Mouse (Mus musculus) C3H10T1/2 (cell line): ENCODE results near the gene Zfp112. TPM values are rescaled to one million over a fixed set of nuclear protein-coding genes. Genes with fewer than 3 reads are reported as not detected.

Experiments
- polyA plus RNA-seq, 2 experiments: library from polyadenylated mRNA; unstranded; fragments of >200 nt; fragmentation: generic; extraction: Trizol; gene quantifications; one replicate each; pipeline ENCODE4 v1.2.1; 2012; ENCODE audit warnings: missing spikeins in 2 of 2

Gene Zfp112
- polyA plus RNA-seq = 1 to 10 TPM in 1 of 2 experiments, under 1 TPM in 1; 0.08 to 2.1 TPM

DNA sequence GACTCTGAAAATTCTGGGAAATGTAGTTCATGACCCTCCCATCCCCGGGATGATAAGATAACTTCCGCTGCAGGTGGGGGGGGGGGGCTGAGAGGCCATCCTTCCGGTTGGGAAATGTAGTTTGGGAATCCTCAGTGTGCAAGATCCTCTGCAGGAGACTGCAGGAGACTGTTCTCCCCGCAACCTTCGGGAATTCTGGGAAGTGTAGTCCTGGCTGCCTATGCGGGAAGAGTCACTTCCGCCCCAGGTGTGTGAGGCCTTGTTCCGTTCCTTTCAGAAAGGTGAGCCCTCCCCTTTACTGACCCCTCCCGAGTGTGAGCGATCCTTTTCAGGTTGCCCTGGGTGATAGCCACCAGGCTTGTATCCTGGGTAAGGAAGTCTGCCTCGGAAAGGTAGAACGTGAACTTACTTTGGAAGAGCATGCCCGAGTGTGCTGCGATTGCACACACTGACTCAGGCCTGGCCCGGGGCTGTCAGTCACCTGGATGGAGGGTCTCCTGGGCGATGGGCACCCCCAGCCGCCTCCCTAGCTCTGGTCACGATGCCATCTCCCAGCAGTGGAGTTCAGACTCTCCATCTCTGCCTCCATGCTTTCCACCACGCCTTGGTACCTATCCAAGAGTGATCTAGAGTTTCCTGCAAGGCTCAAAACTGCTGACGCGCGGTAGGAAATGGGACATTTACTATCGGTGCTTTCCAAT is at the start of gene Zfp112:
Zfp112 (plus strand) TSS at position 159 of the 701 bp plus-strand sequence.

GRCm38 (mm10) chr7:24081634-24082431 is 30.3 kb upstream of the Zfp112 start, which contains the start of gene Zfp180:
Gene Zfp180 (plus strand): TSS chr7:24081924.

DNA sequence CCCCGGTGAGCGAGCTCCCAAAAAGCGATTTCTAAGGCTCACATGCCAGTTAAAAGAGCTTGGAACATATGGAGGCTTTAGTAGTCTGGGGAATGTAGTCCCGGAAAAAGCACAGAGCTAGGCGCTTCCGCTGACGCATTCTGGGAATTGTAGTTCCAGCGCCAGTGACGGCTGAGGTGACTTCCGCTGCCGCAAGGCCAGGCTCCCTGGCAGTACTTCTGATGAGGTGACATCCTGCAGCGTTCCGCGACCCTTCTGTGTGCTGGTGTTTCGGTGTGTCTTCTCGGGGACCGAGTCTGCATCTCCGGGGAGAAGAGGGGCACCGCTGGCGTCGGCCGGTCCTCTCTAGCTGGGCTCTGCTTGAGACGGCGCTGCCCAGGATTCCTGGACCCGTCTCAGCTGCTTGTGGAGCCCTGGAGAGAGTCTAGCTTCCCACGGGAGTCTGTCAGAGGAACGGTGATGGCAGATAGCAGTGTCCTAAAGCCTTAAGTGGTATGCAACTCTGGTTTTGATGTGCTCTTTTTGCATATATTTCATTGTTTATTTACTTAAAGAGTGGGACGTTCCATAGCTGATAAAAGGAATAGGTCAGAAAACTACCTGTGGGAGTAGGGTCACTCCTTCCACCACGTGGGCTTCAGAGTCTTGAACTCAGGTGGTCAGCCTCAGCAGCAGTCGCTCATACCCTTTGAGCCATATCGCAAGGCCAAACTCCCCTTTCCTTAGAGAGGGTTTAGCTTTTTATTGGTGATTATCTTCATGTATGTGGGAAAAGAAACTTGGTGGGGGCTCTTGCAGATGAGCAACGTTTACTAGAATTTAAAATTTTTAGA is 22.1 kb downstream of the Zfp112 start, which contains the start of gene Zfp235:
Zfp235 (plus strand) TSS at position 174 of the 833 bp plus-strand sequence.

DNA sequence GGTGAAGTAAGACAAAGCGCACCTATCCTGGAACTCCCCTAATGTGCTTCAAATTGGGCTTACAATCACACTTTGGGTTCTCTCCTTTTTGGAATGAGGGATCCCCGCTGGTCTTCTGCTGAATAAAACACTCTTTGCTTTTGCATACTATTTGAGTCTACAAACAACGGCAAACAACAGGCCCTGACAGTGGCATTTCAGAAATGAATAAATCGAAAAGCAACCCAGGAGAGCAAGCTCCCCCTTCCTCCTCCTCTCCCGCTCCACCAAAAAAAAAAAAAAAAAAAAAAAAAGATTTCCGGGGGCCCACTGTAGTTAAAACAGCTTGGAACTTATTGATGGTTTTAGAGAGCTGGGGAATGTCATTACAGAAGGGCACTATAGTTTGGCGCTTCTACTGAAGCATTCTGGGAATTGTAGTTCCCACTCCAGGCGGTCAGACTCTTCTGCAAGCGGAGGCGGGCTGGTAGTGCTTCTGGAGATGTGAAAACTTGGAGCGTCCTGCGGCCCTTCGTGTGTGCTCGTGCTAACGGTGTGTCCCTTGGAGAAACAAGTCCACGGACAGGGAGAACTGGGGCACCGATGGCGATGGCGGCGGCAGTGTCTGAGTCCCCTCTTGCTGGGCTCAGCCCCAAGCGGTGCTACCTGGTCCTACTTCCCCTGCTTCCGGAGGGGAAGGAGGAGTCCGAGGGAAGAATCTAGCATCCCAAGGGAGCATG is 62.7 kb downstream of the Zfp112 start, which contains the start of gene Zfp114:
Zfp114 (plus strand) TSS at position 443 of the 719 bp plus-strand sequence.

Other genes with a start within 250 kb of the Zfp112 start
- not detected for gene Vmn1r177, start 245.9 kb upstream of the Zfp112 start, polyA plus RNA-seq
- not detected for gene Vmn1r178, start 220.3 kb upstream of the Zfp112 start, polyA plus RNA-seq
- not detected for gene Vmn1r179, start 185.3 kb upstream of the Zfp112 start, polyA plus RNA-seq
- not detected for gene Vmn1r180, start 161.7 kb upstream of the Zfp112 start, polyA plus RNA-seq
- gene Vmn1r181, start 137.7 kb upstream of the Zfp112 start, polyA plus RNA-seq = not detected
- not detected for gene V1rd19, start 110.6 kb upstream of the Zfp112 start, polyA plus RNA-seq
- not detected for gene Vmn1r183, start 59.1 kb upstream of the Zfp112 start, polyA plus RNA-seq
- 1 to 10 TPM in 1 of 2 experiments, under 1 TPM in 1; 0.62 to 5.6 TPM for gene Zfp180, start 30.4 kb upstream of the Zfp112 start, polyA plus RNA-seq
- gene Zfp235, start 21.9 kb downstream of the Zfp112 start, polyA plus RNA-seq = 1 to 10 TPM; 1.0 to 3.9 TPM
- under 1 TPM in 1 of 2 experiments, not detected in 1; 0.01 TPM for gene Zfp114, start 62.7 kb downstream of the Zfp112 start, polyA plus RNA-seq
- gene Zfp111, start 99.1 kb downstream of the Zfp112 start, polyA plus RNA-seq = 1 to 10 TPM in 1 of 2 experiments, under 1 TPM in 1; 0.41 to 1.6 TPM
- gene Zfp109, start 125.2 kb downstream of the Zfp112 start, polyA plus RNA-seq = under 1 TPM; 0.05 to 0.38 TPM
- 1 to 10 TPM in 1 of 2 experiments, under 1 TPM in 1; 0.07 to 1.8 TPM for gene Zfp108, start 142.5 kb downstream of the Zfp112 start, polyA plus RNA-seq
- 1 to 10 TPM in 1 of 2 experiments, under 1 TPM in 1; 0.62 to 4.0 TPM for gene Zfp93, start 158.1 kb downstream of the Zfp112 start, polyA plus RNA-seq
- 10 to 100 TPM in 1 of 2 experiments, 1 to 10 TPM in 1; 1.9 to 12.7 TPM for gene Zfp61, start 188.9 kb downstream of the Zfp112 start, polyA plus RNA-seq
- 1 to 10 TPM; 1.1 to 4.7 TPM for gene Zfp94, start 204.4 kb downstream of the Zfp112 start, polyA plus RNA-seq
- not detected for gene Tescl, start 221.6 kb downstream of the Zfp112 start, polyA plus RNA-seq
- gene Lypd5, start 236.9 kb downstream of the Zfp112 start, polyA plus RNA-seq = not detected